Mouse (Mus musculus) megakaryocyte, embryonic 14.5 days (primary cell): ENCODE results near the gene Ttc7.

Source experiments
- FLI1 ChIP-seq: IDR thresholded peaks from 2 replicates; pipeline ENCODE4 v1.6.1; 2012; ENCODE audit warnings: low read length, inconsistent platforms, mixed read lengths
- GATA1 ChIP-seq: IDR thresholded peaks from 3 replicates; pipeline ENCODE4 v1.6.1; 2012; ENCODE audit warnings: mixed read lengths, low read length, inconsistent platforms, borderline replicate concordance

GRCm38 (mm10) chr17:87255672-87256071 is 27.0 kb upstream of the Ttc7 start:
- TF ChIP-seq GATA1 (no peak), FLI1 (no peak)
